ENCODE assay signal across 8 mouse cellular contexts in genomic region chr3:78581868-78582267, GRCm38 (mm10).
A peak's percentile ranks its signal among the peaks of the same experiment; 100 is the strongest.
DNase-seq lines count a peak whose midpoint lies in the region; ATAC-seq lines count a peak whose summit lies in the region.
"Had no signal": no experiment of that assay in that cellular context is flagged by ENCODE, and none has a peak within 500 bp of the region (broad histone marks: within the 10 kb centered on the region; RNA-seq: fewer than 3 reads in every experiment).

No protein-coding gene starts in this region.

- no peaks in the 10 kb centered on the region for H3K9me3 ChIP-seq in kidney, embryonic 14.5 days (ENCODE audit: control insufficient read depth, low read length)
- H3K9me3 ChIP-seq: heart, embryonic 15.5 days had no signal

- H3K27ac ChIP-seq in kidney, embryonic 14.5 days (ENCODE audit: low read depth, low read length) = no peak overlapping the region
- H3K27ac ChIP-seq: heart, embryonic 15.5 days had no signal

- H3K4me2 ChIP-seq in kidney, embryonic 14.5 days (replicated peaks; ENCODE audit: low read depth, low read length) = no peak overlapping the region
- H3K4me2 ChIP-seq: heart, embryonic 15.5 days had no signal

- ATAC-seq in kidney, embryonic 14.5 days (ENCODE audit: low FRiP score, low TSS enrichment) = 0 out of 2 replicates have a peak, but pooled peaks have one; percentile 64

- no peak overlapping the region for H3K4me3 ChIP-seq in kidney, embryonic 14.5 days (ENCODE audit: low read length)
- H3K4me3 ChIP-seq: heart, embryonic 15.5 days had no signal

- H3K27me3 ChIP-seq in kidney, embryonic 14.5 days (ENCODE audit: control insufficient read depth, insufficient read depth, low read length) = no peaks in the 10 kb centered on the region
- H3K27me3 ChIP-seq: heart, embryonic 15.5 days had no signal

- no peaks in the 10 kb centered on the region for H3K4me1 ChIP-seq in kidney, embryonic 14.5 days (ENCODE audit: control insufficient read depth, insufficient read depth, low read length)
- H3K4me1 ChIP-seq: heart, embryonic 15.5 days had no signal

- no peaks in the 10 kb centered on the region for H3K36me3 ChIP-seq in kidney, embryonic 14.5 days (ENCODE audit: control insufficient read depth, insufficient read depth, low read length)
- H3K36me3 ChIP-seq: heart, embryonic 15.5 days had no signal

- 35% methylated on average over 1 of the region's 1 CpGs for WGBS in kidney, embryonic 14.5 days

- no peak overlapping the region for H3K9ac ChIP-seq in kidney, embryonic 14.5 days (ENCODE audit: low read depth, low read length)
- H3K9ac ChIP-seq: heart, embryonic 15.5 days had no signal

- peak; percentile 8 for DNase-seq in kidney, adult 11 months
- no peak for DNase-seq in kidney, adult 18-20 months
- peak; percentile 26 for DNase-seq in right cerebral cortex, adult 18-20 months
- no peak for DNase-seq in right cerebral cortex, postnatal 25 days
- no peak for DNase-seq in gastrocnemius, adult 18-20 months (ENCODE audit: low spot score)
- DNase-seq in adipocyte (ENCODE audit: low spot score) = no peak

Comparison
In these comparisons a context has a peak if more than half of its experiments do, and no peak if none do; other contexts are left out.
1. DNase-seq: peak in kidney, adult 11 months (single experiment) and right cerebral cortex, adult 18-20 months (single experiment); none in kidney, adult 18-20 months (single experiment), right cerebral cortex, postnatal 25 days (single experiment), gastrocnemius, adult 18-20 months (single experiment) and adipocyte (single experiment).